Mouse (Mus musculus): ENCODE measurements around the gene Fbxo45.

Gene Fbxo45

DNA sequence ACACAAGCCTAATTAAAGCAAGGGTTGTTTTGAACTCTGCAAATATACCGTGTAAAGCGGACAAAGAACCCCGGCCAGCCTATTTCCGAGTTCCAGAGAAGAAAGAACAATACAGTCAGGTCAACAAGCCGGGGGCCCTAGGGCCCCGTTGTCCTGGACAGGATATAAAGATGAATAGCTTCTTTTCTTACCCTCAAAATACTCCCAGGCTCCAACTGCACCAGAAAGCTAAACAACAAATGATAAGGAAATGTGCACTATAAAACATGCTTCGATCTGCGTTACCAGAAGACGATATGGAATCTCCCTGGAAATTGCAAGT, 46.0 kb downstream of the Fbxo45 start:
- DNase-seq = no peak

DNA sequence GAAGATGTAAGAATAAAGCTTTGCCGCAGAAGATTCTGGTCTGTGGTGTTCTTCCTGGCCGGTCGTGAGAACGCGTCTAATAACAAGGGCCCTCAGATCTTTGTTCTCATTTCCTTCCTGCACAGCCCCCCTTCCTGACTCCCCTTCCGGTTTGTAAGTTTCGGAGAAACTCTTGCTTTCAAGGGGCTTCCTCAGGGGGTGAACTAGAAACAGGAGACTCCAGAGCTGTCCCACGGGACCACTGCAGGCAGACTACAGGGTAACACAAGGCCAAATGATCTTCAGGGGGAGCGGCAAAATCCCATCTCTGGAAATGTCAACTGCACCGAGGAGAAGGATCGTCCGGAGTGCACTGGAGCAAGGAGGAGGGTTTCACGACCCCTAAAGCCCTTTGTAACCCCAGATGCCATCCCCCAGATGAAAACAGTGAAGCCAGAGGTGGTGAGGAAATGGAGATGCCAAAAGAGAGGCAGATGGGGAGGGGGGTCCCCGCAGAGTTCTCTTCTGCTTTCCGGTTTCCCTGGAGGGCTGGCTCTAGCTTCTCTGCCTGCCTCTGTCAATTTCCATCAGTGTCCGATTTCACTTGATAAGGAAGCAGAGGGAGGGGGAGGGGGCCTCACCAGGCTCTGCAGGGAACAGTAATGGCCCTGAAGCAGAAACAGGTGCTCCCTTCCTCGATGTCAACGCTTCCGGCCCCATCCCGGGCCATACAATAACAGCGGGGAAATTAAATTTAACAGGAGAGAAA, 46.5 kb downstream of the Fbxo45 start:
- DNase-seq = no peak

DNA sequence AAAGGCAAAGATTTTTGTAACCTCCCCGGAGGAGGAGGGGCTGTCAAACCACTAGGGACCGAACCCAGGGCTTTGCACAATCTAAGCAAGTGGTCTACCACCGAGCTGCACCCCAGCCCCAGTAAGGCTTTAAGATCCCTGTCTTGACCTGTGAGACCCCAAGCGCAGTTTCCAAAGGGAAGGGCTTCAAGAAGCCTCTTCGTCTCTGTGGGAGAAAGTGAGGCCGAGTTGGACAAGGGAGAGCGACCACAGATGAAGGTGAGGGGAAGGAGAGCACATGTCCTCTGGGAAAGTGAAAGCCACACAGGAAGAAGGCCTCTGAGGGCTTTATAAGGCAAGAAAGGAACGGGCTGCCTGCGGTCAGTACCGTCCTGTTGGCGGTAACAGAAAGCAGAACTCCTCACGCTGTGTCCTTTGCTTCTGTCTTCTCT, 56.9 kb downstream of the Fbxo45 start:
- no peak for DNase-seq

DNA sequence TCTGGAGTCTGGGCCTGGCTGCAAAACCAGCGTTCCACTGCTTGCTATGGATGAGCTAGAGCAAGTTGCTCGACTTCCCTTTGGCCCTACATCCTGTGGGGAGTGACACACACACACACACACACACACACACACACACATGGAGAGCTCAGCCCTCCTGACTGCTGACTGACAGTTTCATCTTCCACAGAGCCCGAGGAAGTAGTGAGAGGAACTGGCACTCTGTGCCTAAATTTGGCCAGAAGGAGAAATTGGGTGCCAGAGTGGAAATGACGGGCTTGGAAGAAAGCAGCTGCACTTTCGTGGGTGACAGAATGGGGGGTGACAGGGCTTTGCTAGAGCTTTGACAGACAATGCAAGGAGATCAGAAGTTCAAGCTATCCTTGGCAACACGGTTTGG, 57.8 kb downstream of the Fbxo45 start:
- DNase-seq = no peak

DNA sequence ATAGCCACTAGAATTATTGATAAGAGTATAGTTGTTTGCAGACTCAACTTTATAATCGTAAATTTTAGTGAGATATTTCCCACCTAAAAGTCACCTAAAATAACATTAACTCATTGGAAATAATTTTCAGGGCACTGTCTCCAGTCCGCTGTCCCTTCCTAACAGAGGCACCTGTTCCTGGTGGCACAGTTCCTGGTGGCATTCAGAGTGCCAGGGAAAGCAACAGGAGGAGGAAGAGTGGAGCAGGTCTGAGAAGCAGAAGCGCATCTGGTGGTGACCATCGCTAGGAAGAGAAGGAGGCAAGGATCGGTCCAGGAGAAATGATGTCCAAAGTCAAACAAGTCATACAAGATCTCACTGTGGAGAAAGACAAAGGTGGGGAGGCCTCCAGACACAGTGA, 60.9 kb downstream of the Fbxo45 start:
- DNase-seq = peak; percentile 80

All from cerebellum, adult 11-12 months (tissue).